Mouse (Mus musculus) lung, embryonic 14.5 days (tissue): ENCODE measurements at regions not wholly inside any gene's neighbourhood (a gene's known extent, or its start where the extent isn't known, plus 50 kb on each side); places are given as distances from the start of the nearest gene placed in this dataset.

Source experiments
- ATAC-seq: fragments of 200-750 bp; cut with Nextera tagmentation; 2 replicates; pipeline ENCODE4 v1.8.0; 2017; ENCODE audit warnings: mild to moderate bottlenecking, moderate TSS enrichment, moderate library complexity; ENCODE audit not compliant: insufficient read depth
- DNase-seq: peaks from one replicate; pipeline ENCODE4 v3.0.0-alpha.2; 2015
- H3K27ac ChIP-seq: fragments of 300-500 bp; sonication (generic); 2 replicates; pipeline ENCODE4 v1.5.1; 2014; ENCODE audit warnings: low read depth, mild to moderate bottlenecking, moderate library complexity
- H3K27me3 ChIP-seq: fragments of 300-500 bp; sonication (generic); 2 replicates; pipeline ENCODE4 v1.6.1; 2014; ENCODE audit warnings: low read length, control low read depth; ENCODE audit not compliant: insufficient read depth
- H3K36me3 ChIP-seq: fragments of 300-500 bp; sonication (generic); 2 replicates; pipeline ENCODE4 v1.6.1; 2014; ENCODE audit warnings: control low read depth; ENCODE audit not compliant: insufficient read depth
- H3K4me1 ChIP-seq: fragments of 300-500 bp; sonication (generic); 2 replicates; pipeline ENCODE4 v1.6.1; 2014; ENCODE audit warnings: antibody characterized with exemption, control low read depth; ENCODE audit not compliant: insufficient read depth
- H3K4me2 ChIP-seq: fragments of 300-500 bp; sonication (generic); 2 replicates; pipeline ENCODE4 v1.6.1; 2014; ENCODE audit warnings: mild to moderate bottlenecking
- H3K4me3 ChIP-seq: fragments of 300-500 bp; sonication (generic); 2 replicates; pipeline ENCODE4 v1.5.1; 2014; ENCODE audit warnings: low read depth, low read length
- H3K9ac ChIP-seq: fragments of 300-500 bp; sonication (generic); 2 replicates; pipeline ENCODE4 v1.6.1; 2014
- H3K9me3 ChIP-seq: fragments of 300-500 bp; sonication (generic); 2 replicates; pipeline ENCODE4 v1.6.1; 2016; ENCODE audit warnings: low read depth, low read length, control low read depth
- CTCF ChIP-seq: IDR thresholded peaks from 2 replicates; pipeline ENCODE4 v1.5.1; 2016; ENCODE audit warnings: antibody characterized with exemption, low read depth
- WGBS: fragments of 180-500 bp; shearing (Covaris S2); extraction: QIAGEN DNeasy Blood & Tissue Kit; methylation state at CpG from one replicate; pipeline ENCODE4 v1.1.7; 2014; 5-methylcytosine and 5-hydroxymethylcytosine counted together

DNA sequence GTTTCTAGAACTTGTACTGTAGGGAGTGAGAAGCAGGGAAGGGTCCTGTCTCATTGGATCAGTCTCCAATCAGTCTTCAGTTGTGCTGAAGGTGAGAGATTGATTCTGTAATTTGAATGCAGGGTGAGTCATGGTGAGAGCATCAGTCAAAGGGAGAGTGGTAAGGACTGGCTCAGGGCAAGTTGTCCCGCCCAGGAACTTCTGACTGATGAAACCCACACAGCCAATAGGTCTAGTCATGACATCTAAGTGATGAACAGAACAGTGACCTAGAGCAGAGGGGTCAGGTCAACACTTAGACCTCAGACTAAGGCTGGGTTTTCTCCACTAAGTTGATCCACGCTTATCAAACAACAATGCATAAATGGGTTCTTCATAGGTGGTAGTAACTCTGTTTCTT, 82.4 kb upstream of the Rab3gap2 start:
- Histone ChIP-seq H3K27ac (no peak overlapping the region), H3K36me3 (no peaks in the 10 kb centered on the region), H3K4me1 (peaks cover 11% of the 10 kb centered on the region; the same call in 1 of the 2 replicates), H3K27me3 (no peaks in the 10 kb centered on the region), H3K9ac (no peak overlapping the region), H3K9me3 (no peaks in the 10 kb centered on the region), H3K4me2 (no peak overlapping the region), H3K4me3 (no peak overlapping the region)
- no peak for ATAC-seq
- no peak for TF ChIP-seq CTCF
- DNase-seq: no peak
- WGBS: 80% methylated on average over 2 of the region's 2 CpGs

DNA sequence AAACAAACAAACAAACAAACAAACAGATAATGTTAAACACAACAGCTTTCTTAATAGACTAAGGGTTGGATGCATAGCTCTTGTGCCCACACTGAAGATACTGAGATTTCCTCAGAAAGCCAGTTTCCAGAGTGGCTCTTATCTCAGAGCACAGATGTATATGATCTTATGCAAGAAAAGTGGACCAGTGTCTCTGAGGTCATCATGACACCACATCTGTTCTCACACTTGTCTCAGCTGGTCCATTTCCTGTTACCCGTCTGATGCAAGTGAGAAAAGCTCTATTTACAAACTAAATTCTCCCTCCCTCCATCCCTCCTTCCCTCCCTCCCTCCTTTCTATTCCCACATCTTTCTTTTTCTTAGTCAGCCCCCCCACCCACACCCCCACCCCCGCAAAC, 83.5 kb upstream of the Rab3gap2 start:
- no peak overlapping the region for H3K27ac ChIP-seq
- H3K36me3 ChIP-seq: no peaks in the 10 kb centered on the region
- H3K9ac ChIP-seq: no peak overlapping the region
- H3K4me3 ChIP-seq: no peak overlapping the region
- WGBS: 42% methylated on average over 2 of the region's 2 CpGs
- TF ChIP-seq CTCF: no peak
- no peaks in the 10 kb centered on the region for H3K27me3 ChIP-seq
- H3K4me1 ChIP-seq: peaks cover 5% of the 10 kb centered on the region; the same call in 1 of the 2 replicates
- DNase-seq: peak; percentile 40
- no peak overlapping the region for H3K4me2 ChIP-seq
- no peak for ATAC-seq
- no peaks in the 10 kb centered on the region for H3K9me3 ChIP-seq

DNA sequence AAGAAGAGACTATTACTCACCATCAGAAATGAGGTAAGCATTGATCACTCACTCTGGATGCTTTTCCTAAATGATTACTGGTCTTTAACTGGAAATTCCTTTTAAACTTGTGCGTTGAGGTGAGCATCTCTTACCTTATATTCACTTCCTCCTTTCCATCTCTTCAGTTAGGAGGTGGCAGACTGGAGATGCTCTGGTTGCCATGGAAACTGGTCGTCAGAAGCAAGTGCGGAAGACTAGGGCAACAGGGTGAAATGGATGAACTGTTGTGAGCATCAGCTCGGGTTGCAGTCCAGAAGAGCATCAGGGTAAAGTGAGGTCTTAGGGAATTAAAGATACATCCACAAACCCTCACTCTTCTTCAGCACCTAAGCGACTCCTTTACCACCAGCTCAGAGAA, 86.2 kb upstream of the Rab3gap2 start:
- no peaks in the 10 kb centered on the region for H3K36me3 ChIP-seq
- H3K27ac ChIP-seq: no peak overlapping the region
- ATAC-seq: no peak
- 40% methylated on average over 5 of the region's 5 CpGs for WGBS
- H3K4me2 ChIP-seq: no peak overlapping the region
- no peaks in the 10 kb centered on the region for H3K9me3 ChIP-seq
- no peak overlapping the region for H3K9ac ChIP-seq
- no peak overlapping the region for H3K4me3 ChIP-seq
- no peak for DNase-seq
- H3K4me1 ChIP-seq: no peaks in the 10 kb centered on the region
- TF ChIP-seq CTCF: no peak
- H3K27me3 ChIP-seq: no peaks in the 10 kb centered on the region

DNA sequence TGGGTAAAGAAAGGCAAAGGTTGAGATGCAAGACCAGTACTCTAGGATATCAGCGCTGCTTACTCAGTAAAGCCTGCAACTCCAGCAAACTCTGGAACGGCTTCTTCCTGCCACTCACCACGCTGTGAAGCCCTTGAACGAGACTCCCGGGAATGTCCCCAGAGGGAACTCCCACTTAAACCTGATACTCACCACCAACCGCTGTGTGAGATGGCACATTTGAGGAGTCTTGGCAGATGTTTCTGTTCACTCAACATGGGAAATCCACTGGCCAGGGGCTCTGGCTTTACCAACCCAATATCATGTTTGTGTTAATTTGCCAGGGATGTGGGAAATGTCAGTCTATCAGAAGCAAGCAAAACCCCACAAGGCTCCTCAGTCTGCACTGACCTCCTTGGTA, 90.2 kb upstream of the Rab3gap2 start:
- ATAC-seq: no peak
- Histone ChIP-seq H3K27ac (no peak overlapping the region), H3K4me2 (no peak overlapping the region), H3K9ac (no peak overlapping the region), H3K27me3 (no peaks in the 10 kb centered on the region), H3K4me3 (no peak overlapping the region), H3K9me3 (no peaks in the 10 kb centered on the region), H3K4me1 (0 out of 2 replicates have a peak, but pooled peaks cover 7% of the 10 kb centered on the region), H3K36me3 (no peaks in the 10 kb centered on the region)
- 51% methylated on average over 6 of the region's 6 CpGs for WGBS
- TF ChIP-seq CTCF: no peak
- no peak for DNase-seq

DNA sequence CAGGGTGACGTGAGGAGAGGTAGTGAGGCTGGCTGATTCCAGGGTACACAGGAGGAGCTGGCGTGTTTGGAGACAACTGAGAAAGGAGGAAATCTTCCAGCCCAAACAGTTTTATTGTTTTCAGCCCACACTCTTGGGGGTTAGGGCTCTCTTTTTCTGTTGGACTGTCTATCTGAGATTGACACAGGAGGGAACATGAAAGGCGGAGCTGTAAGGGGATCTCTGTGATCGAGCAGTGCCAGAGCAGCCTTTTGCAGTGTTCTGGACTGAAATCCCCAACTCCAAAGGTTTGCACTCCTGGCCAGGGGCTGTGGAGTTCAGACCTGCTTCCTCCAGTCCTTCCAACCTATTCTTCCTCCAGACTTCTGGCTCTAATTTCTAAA, 91.9 kb upstream of the Rab3gap2 start:
- ATAC-seq (peak; percentile 47; the same call in 1 of the 2 replicates), DNase-seq (no peak)
- H3K27me3 ChIP-seq: no peaks in the 10 kb centered on the region
- no peak for TF ChIP-seq CTCF
- no peak overlapping the region; the same call in 1 of the 2 replicates for H3K9ac ChIP-seq
- H3K36me3 ChIP-seq: no peaks in the 10 kb centered on the region
- no peak overlapping the region for H3K4me2 ChIP-seq
- H3K9me3 ChIP-seq: no peaks in the 10 kb centered on the region
- H3K27ac ChIP-seq: peak overlapping the region; percentile 54; the same call in 1 of the 2 replicates
- 63% methylated on average over 4 of the region's 4 CpGs for WGBS
- no peak overlapping the region for H3K4me3 ChIP-seq
- 0 out of 2 replicates have a peak, but pooled peaks cover 7% of the 10 kb centered on the region for H3K4me1 ChIP-seq

DNA sequence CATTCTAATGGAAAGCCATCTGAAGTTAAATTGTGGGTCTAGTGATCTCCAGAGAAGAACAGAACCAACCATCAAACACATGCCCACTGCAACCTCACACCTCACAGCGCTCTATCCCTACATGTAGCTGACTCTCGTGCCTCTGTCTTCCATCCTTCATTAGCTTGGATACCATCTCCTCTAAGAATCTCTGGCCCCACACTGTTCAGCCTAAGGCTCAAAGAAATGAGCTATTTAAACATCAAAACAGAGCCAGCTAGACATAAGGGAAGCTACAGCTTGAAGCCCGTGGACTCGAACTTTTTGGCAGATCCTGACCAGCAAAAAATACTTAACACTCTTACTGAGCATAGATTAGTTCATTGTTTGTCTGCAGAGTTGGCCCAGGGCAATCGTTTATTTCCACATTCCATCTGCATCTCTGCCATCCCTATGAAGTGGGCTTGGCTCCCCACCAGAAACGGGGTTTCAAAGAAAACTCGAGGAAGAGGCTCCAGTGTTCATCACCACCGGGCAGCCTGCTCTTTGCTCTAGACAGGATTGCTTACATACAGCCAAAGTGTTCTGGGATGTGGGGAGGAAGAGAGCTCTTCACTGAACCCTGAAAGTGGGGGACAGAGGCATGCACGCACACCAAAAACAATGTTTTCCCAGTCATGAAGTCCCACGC, 92.4 kb upstream of the Rab3gap2 start:
- Histone ChIP-seq H3K9me3 (no peaks in the 10 kb centered on the region), H3K4me1 (0 out of 2 replicates have a peak, but pooled peaks cover 7% of the 10 kb centered on the region), H3K4me2 (no peak overlapping the region), H3K36me3 (no peaks in the 10 kb centered on the region), H3K9ac (no peak overlapping the region; the same call in 1 of the 2 replicates), H3K27me3 (no peaks in the 10 kb centered on the region), H3K27ac (peak overlapping the region; percentile 54; the same call in 1 of the 2 replicates), H3K4me3 (no peak overlapping the region)
- TF ChIP-seq CTCF: no peak
- ATAC-seq: peak; percentile 52; the same call in 1 of the 2 replicates
- WGBS: 40% methylated on average over 10 of the region's 10 CpGs
- peak; percentile 75 for DNase-seq

DNA sequence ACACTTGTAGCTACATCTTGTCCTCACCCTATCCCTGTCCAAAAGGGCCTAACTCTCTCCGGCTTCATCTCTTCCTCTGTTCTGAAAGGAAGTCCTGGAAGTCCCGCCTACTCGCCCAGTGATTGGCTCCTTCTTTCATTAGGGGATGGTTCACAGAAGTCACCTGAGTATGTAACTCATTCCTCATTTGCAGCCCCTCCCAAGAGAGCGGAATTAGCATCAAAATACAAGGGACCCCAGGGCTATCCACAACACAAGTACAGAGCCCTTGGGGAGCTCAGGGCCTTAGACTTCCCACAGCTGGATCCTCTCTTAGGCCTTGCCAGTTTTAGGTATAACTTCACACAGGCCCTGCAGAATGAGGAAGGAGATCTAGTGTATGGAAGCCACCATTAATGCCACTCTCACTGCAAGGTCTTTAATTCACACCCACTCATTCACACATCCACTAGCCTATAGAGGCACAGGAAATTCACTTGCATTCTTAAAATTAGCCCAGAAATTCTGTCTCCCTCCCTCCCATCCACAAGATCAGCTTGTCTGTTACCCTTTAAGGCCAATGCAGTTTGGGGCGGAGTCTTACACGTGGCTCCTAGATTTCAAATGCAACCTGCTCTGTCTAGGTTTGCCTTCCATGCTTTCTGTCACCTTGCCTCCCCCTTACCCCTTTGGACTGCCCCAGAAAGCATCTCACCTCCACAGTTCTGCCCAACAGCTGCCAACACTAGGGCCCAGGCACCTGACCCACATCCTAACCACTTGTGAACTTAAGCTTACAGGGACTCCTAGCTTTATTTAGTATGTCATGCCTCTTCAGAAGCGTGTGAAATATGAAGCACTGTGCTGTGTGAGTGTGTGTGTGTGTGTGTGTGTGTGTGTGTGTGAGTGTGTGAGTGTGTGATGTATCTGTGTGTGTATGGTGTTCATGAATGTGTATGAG, 98.7 kb upstream of the Rab3gap2 start:
- Histone ChIP-seq H3K27me3 (no peaks in the 10 kb centered on the region), H3K4me3 (no peak overlapping the region), H3K4me1 (no peaks in the 10 kb centered on the region), H3K27ac (no peak overlapping the region), H3K9me3 (no peaks in the 10 kb centered on the region), H3K4me2 (no peak overlapping the region), H3K9ac (no peak overlapping the region), H3K36me3 (no peaks in the 10 kb centered on the region)
- ATAC-seq (no peak), DNase-seq (no peak)
- 56% methylated on average over 7 of the region's 7 CpGs for WGBS
- no peak for TF ChIP-seq CTCF
